Mouse (Mus musculus) bone marrow, adult 2 months (tissue): ENCODE data around the gene Acbd5.

Experiments
- CTCF ChIP-seq: fragments of 200-500 bp; IDR thresholded peaks from 2 replicates; pipeline ENCODE4 v1.5.1; 2011; ENCODE audit warnings: low read length, control low read depth; ENCODE audit not compliant: control insufficient read depth, insufficient read depth
- POLR2A ChIP-seq: fragments of 200-500 bp; IDR thresholded peaks from 2 replicates; pipeline ENCODE4 v1.6.1; 2011; ENCODE audit warnings: low read depth, mild to moderate bottlenecking, control low read depth, low read length, borderline replicate concordance; ENCODE audit not compliant: control insufficient read depth

- TF ChIP-seq POLR2A, result no peak
- TF ChIP-seq CTCF, result no peak
Observed at GRCm38 (mm10) chr2:23030631-23031030, 37.3 kb upstream of the Acbd5 start.
